22 mouse cellular contexts compared by ENCODE assay signal in genomic region chr6:117283616-117284015, GRCm38 (mm10).
DNase-seq lines count a peak whose midpoint lies in the region; ATAC-seq lines count a peak whose summit lies in the region.
"Had no signal": no experiment of that assay in that cellular context is flagged by ENCODE, and none has a peak within 500 bp of the region (broad histone marks: within the 10 kb centered on the region; RNA-seq: fewer than 3 reads in every experiment).

No protein-coding gene starts in this region.

- no peaks in the 10 kb centered on the region for H3K27me3 ChIP-seq in splenic B cell, adult 2 months (ENCODE audit: control insufficient read depth, insufficient read depth, low read length, poor library complexity, severe bottlenecking)
- H3K27me3 ChIP-seq: embryonic facial prominence, embryonic 12.5 days; forebrain, embryonic 12.5 days; Patski had no signal

- H3K36me3 ChIP-seq in splenic B cell, adult 2 months (ENCODE audit: control insufficient read depth, insufficient read depth, low read length, poor library complexity, severe bottlenecking): no peaks in the 10 kb centered on the region
- H3K36me3 ChIP-seq: embryonic facial prominence, embryonic 10.5 days; embryonic facial prominence, embryonic 12.5 days; forebrain, embryonic 10.5 days; forebrain, embryonic 12.5 days; G1E had no signal

- no peak for ATAC-seq in erythroid progenitor cell, adult 5-6 weeks (replicated peaks; ENCODE audit: low FRiP score, poor library complexity, severe bottlenecking)
- ATAC-seq: activated CD4-positive, CD25-positive, alpha-beta regulatory T cell, adult 4 months; forebrain, embryonic 14.5 days; forebrain, embryonic 16.5 days; Patski had no signal

- peak; percentile 67 for DNase-seq in heart, adult 11 months
- DNase-seq in heart, adult 8-10 months (ENCODE audit: low spot score): no peak
- peak; percentile 32 for DNase-seq in splenic B cell, adult 2 months (ENCODE audit: low read depth, low spot score)
- no peak for DNase-seq in spleen, postnatal 10 days (ENCODE audit: low spot score in 2 of 2)
- DNase-seq: adrenal gland, adult 8-10 months; adrenal gland, postnatal 14 days; adrenal gland, postnatal 36 days; cerebellum, adult 11-12 months; cerebellum, adult 2 months; cerebellum, adult 9-10 months; cerebellum, postnatal 10 days; cerebellum, postnatal 25 days had no signal

Comparison
In these comparisons a context has a peak if more than half of its experiments do, and no peak if none do; other contexts are left out.
1. DNase-seq: peak in heart, adult 11 months (single experiment) and splenic B cell, adult 2 months (single experiment); none in heart, adult 8-10 months (single experiment) and spleen, postnatal 10 days (0 of 2).